Mouse (Mus musculus) hindbrain, embryonic 16.5 days (tissue): Measurements from ENCODE around the gene Ppp3ca. TPM values are rescaled to one million over a fixed set of nuclear protein-coding genes. Genes with fewer than 3 reads are reported as not detected.

Experiments
- ATAC-seq: fragments of 200-750 bp; cut with Nextera tagmentation; 2 replicates; pipeline ENCODE4 v1.8.0; 2017; ENCODE audit warnings: moderate TSS enrichment, moderate library complexity
- H3K27ac ChIP-seq: fragments of 300-500 bp; sonication (generic); 2 replicates; pipeline ENCODE4 v1.5.1; 2014; ENCODE audit warnings: low read depth, mild to moderate bottlenecking, control low read depth, low read length, moderate library complexity
- H3K27me3 ChIP-seq: fragments of 300-500 bp; sonication (generic); replicated peaks from 2 replicates; pipeline ENCODE4 v1.6.1; 2014; ENCODE audit warnings: low read length; ENCODE audit not compliant: control insufficient read depth, insufficient read depth
- H3K36me3 ChIP-seq: fragments of 300-500 bp; sonication (generic); 2 replicates; pipeline ENCODE4 v1.6.1; 2014; ENCODE audit warnings: mild to moderate bottlenecking, low read length, moderate library complexity, mixed read lengths; ENCODE audit not compliant: control insufficient read depth, insufficient read depth
- H3K4me1 ChIP-seq: fragments of 300-500 bp; sonication (generic); 2 replicates; pipeline ENCODE4 v1.6.1; 2014; ENCODE audit warnings: low read depth, low read length; ENCODE audit not compliant: control insufficient read depth, insufficient read depth
- H3K4me2 ChIP-seq: fragments of 300-500 bp; sonication (generic); 2 replicates; pipeline ENCODE4 v1.6.1; 2014; ENCODE audit warnings: mild to moderate bottlenecking, low read length, control low read depth, moderate library complexity
- H3K4me3 ChIP-seq: fragments of 300-500 bp; sonication (generic); 2 replicates; pipeline ENCODE4 v1.5.1; 2014; ENCODE audit warnings: mild to moderate bottlenecking, low read length, control low read depth, moderate library complexity
- H3K9ac ChIP-seq: fragments of 300-500 bp; sonication (generic); 2 replicates; pipeline ENCODE4 v1.6.1; 2014; ENCODE audit warnings: low read depth, mild to moderate bottlenecking, control low read depth, low read length, moderate library complexity
- H3K9me3 ChIP-seq: fragments of 300-500 bp; sonication (generic); 2 replicates; pipeline ENCODE4 v1.6.1; 2014; ENCODE audit warnings: mild to moderate bottlenecking, low read length, moderate library complexity; ENCODE audit not compliant: control insufficient read depth
- WGBS: fragments of 180-500 bp; shearing (Covaris S2); extraction: QIAGEN DNeasy Blood & Tissue Kit; methylation state at CpG from one replicate; pipeline ENCODE4 v1.1.7; 2014; 5-methylcytosine and 5-hydroxymethylcytosine counted together
- polyA plus RNA-seq: library from polyadenylated mRNA; unstranded; fragments of >200 nt; fragmentation: Nextera tagmentation; extraction: Ambion mirVana; gene quantifications from 2 replicates; pipeline ENCODE4 v1.2.1, GENCODE M21; 2015

The Ppp3ca gene
- polyA plus RNA-seq, 1 experiment from 2014 or later = 154 TPM

GRCm38 (mm10) chr3:136765569-136765968, 95.6 kb downstream of the Ppp3ca start:
- H3K9me3 ChIP-seq = no peaks in the 10 kb centered on the region
- H3K4me3 ChIP-seq = no peak overlapping the region
- H3K4me2 ChIP-seq = no peak overlapping the region
- ATAC-seq = peak; percentile 58
- no peak overlapping the region for H3K27ac ChIP-seq
- no peaks in the 10 kb centered on the region for H3K27me3 ChIP-seq
- no peak overlapping the region for H3K9ac ChIP-seq
- peaks cover 5% of the 10 kb centered on the region for H3K4me1 ChIP-seq
- H3K36me3 ChIP-seq = no peaks in the 10 kb centered on the region
- 55% methylated on average over 2 of the region's 2 CpGs for WGBS

GRCm38 (mm10) chr3:136768775-136769485, 99.0 kb downstream of the Ppp3ca start:
- no peak overlapping the region for H3K4me2 ChIP-seq
- no peaks in the 10 kb centered on the region for H3K36me3 ChIP-seq
- 91% methylated on average over 5 of the region's 5 CpGs for WGBS
- H3K9me3 ChIP-seq = no peaks in the 10 kb centered on the region
- H3K27ac ChIP-seq = no peak overlapping the region
- ATAC-seq = no peak
- H3K9ac ChIP-seq = no peak overlapping the region
- no peaks in the 10 kb centered on the region for H3K27me3 ChIP-seq
- no peak overlapping the region for H3K4me3 ChIP-seq
- peaks cover 5% of the 10 kb centered on the region for H3K4me1 ChIP-seq

DNA sequence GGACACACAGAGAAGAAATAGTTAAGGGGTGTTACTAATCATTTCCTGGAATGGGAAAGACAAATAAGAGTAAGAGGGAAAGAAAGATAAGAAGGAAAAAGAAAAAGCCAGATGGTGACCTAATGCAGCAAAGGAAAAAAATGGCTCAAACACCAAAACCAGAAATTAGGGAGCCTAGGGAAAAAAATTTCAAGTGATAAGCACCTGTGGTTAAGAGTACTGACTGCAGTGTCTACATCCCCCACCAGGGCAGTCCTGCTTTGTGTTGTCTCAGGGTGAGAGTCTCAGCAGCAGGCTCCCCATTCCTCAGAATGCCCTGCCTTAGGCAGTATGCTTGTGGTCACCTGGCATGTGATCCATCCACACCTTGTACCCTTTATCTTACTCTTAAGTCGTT, 99.6 kb downstream of the Ppp3ca start:
- no peak; the same call in 1 of the 2 replicates for ATAC-seq
- no peak overlapping the region for H3K27ac ChIP-seq
- no peak overlapping the region for H3K4me3 ChIP-seq
- H3K4me1 ChIP-seq = peaks cover 5% of the 10 kb centered on the region
- no peaks in the 10 kb centered on the region for H3K27me3 ChIP-seq
- no peak overlapping the region for H3K9ac ChIP-seq
- no peaks in the 10 kb centered on the region for H3K9me3 ChIP-seq
- no peak overlapping the region for H3K4me2 ChIP-seq
- WGBS = 81% methylated on average over 1 of the region's 1 CpGs
- no peaks in the 10 kb centered on the region for H3K36me3 ChIP-seq

DNA sequence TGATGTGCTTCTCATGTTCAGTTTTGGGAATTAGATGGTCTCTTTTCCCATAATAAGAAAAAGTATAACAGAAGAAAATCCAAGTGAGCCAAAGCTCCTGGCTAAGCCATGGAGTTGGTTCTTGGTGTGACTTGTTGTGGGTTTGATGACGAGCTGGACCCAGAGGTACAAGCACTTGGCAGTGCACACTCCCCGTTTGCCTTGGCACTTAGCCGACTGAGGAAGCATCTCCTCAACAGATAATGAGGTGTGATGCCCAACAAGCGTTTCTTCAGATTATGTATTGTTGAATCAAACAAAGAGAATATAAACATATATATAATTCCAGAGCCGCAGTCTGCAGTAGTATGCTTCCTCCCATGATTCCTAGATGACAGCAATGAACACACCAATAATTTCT, 101.8 kb downstream of the Ppp3ca start:
- no peaks in the 10 kb centered on the region for H3K36me3 ChIP-seq
- H3K9ac ChIP-seq = no peak overlapping the region
- H3K4me2 ChIP-seq = no peak overlapping the region
- H3K4me1 ChIP-seq = no peaks in the 10 kb centered on the region
- WGBS = 77% methylated on average over 5 of the region's 5 CpGs
- H3K27ac ChIP-seq = no peak overlapping the region
- H3K27me3 ChIP-seq = no peaks in the 10 kb centered on the region
- H3K4me3 ChIP-seq = no peak overlapping the region
- no peaks in the 10 kb centered on the region for H3K9me3 ChIP-seq
- ATAC-seq = no peak

DNA sequence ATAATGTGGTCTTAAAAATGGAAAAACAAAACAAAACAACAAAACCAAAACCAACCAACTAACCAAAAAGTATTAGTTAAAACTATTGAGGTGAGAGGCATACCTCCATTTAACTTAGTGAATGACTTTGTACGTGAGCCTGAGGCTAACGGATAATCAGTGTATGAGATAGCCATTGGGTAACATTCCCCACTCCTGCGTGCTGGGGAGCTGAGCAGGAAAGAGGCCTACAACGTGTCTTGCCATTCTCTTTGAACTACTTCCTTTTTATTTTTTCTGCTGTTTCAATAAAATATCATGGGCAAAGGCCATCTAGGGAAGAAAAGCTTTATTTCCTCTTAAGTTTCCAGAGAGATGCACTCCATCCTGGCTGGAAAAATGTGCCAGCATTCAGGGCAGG, 103.3 kb downstream of the Ppp3ca start:
- Histone ChIP-seq H3K36me3 (no peaks in the 10 kb centered on the region), H3K4me1 (no peaks in the 10 kb centered on the region), H3K4me2 (no peak overlapping the region), H3K27me3 (no peaks in the 10 kb centered on the region), H3K9ac (no peak overlapping the region), H3K4me3 (no peak overlapping the region), H3K9me3 (no peaks in the 10 kb centered on the region), H3K27ac (no peak overlapping the region)
- no peak for ATAC-seq
- 87% methylated on average over 4 of the region's 4 CpGs for WGBS

DNA sequence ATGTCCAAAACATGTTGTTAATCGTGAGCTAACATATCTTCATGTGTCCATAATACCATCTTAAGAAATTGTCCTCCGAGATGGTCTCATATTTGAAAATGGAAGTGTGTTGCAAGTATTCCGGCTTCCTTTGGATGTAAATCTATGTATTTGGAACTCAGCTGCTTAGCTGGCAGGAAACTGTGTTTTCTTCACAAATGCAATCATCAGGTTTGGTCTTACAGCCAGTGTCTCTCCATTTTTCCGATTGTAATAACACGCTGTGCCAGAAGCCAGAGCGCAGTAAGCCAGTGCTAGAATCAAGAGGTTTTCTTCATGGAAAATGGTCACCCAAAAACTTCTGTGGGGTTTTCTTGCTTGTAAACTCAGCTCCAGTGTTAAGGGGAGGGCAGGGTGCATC, 104.3 kb downstream of the Ppp3ca start:
- H3K9me3 ChIP-seq = no peaks in the 10 kb centered on the region
- no peaks in the 10 kb centered on the region for H3K27me3 ChIP-seq
- H3K4me2 ChIP-seq = no peak overlapping the region
- ATAC-seq = no peak
- no peak overlapping the region for H3K9ac ChIP-seq
- no peaks in the 10 kb centered on the region for H3K4me1 ChIP-seq
- no peak overlapping the region for H3K4me3 ChIP-seq
- no peak overlapping the region for H3K27ac ChIP-seq
- WGBS = 86% methylated on average over 6 of the region's 6 CpGs
- H3K36me3 ChIP-seq = no peaks in the 10 kb centered on the region

- ATAC-seq = no peak
- Histone ChIP-seq H3K27ac (no peak overlapping the region), H3K4me2 (no peak overlapping the region), H3K9me3 (no peaks in the 10 kb centered on the region), H3K4me1 (no peaks in the 10 kb centered on the region), H3K36me3 (no peaks in the 10 kb centered on the region), H3K4me3 (no peak overlapping the region), H3K9ac (no peak overlapping the region), H3K27me3 (no peaks in the 10 kb centered on the region)
- WGBS = 90% methylated on average over 4 of the region's 4 CpGs
Measured at GRCm38 (mm10) chr3:136776525-136776924, 106.6 kb downstream of the Ppp3ca start.

- H3K9ac ChIP-seq = no peak overlapping the region
- no peak overlapping the region for H3K4me2 ChIP-seq
- no peak overlapping the region for H3K4me3 ChIP-seq
- 78% methylated on average over 7 of the region's 7 CpGs for WGBS
- H3K4me1 ChIP-seq = no peaks in the 10 kb centered on the region
- H3K27ac ChIP-seq = no peak overlapping the region
- H3K9me3 ChIP-seq = no peaks in the 10 kb centered on the region
- peak; percentile 28; the same call in 1 of the 2 replicates for ATAC-seq
- no peaks in the 10 kb centered on the region for H3K27me3 ChIP-seq
- H3K36me3 ChIP-seq = no peaks in the 10 kb centered on the region
Measured at GRCm38 (mm10) chr3:136777380-136777779, 107.5 kb downstream of the Ppp3ca start.

GRCm38 (mm10) chr3:136777787-136778216, 107.9 kb downstream of the Ppp3ca start:
- Histone ChIP-seq H3K4me3 (no peak overlapping the region), H3K9ac (no peak overlapping the region), H3K27ac (no peak overlapping the region), H3K27me3 (no peaks in the 10 kb centered on the region), H3K9me3 (no peaks in the 10 kb centered on the region), H3K36me3 (no peaks in the 10 kb centered on the region), H3K4me1 (no peaks in the 10 kb centered on the region), H3K4me2 (no peak overlapping the region)
- ATAC-seq = peak; percentile 46; the same call in 1 of the 2 replicates
- 74% methylated on average over 9 of the region's 9 CpGs for WGBS
